Mouse (Mus musculus): ENCODE measurements around the gene Sufu.
A peak's percentile ranks its signal among the peaks of the same experiment; 100 is the strongest.

The Sufu gene

GRCm38 (mm10) chr19:46517529-46518351 is 121.0 kb downstream of the Sufu start:
- no peak for DNase-seq

GRCm38 (mm10) chr19:46518352-46518787 is 121.7 kb downstream of the Sufu start:
- DNase-seq, result no peak

- DNase-seq, result no peak
Measured at GRCm38 (mm10) chr19:46518828-46519621, 122.3 kb downstream of the Sufu start.

GRCm38 (mm10) chr19:46521698-46522097 is 125.0 kb downstream of the Sufu start:
- no peak for DNase-seq

- DNase-seq, result no peak
Measured at GRCm38 (mm10) chr19:46522433-46523044, 125.8 kb downstream of the Sufu start.

- DNase-seq, result no peak
Measured at GRCm38 (mm10) chr19:46523131-46523479, 126.4 kb downstream of the Sufu start.

- no peak for DNase-seq
Measured at GRCm38 (mm10) chr19:46523480-46524151, 126.9 kb downstream of the Sufu start.

- DNase-seq, result no peak
Measured at GRCm38 (mm10) chr19:46524152-46524544, 127.5 kb downstream of the Sufu start.

- DNase-seq, result peak; percentile 91
Measured at GRCm38 (mm10) chr19:46524601-46525321, 128.1 kb downstream of the Sufu start.

- no peak for DNase-seq
Measured at GRCm38 (mm10) chr19:46525691-46526631, 129.3 kb downstream of the Sufu start.

- DNase-seq, result no peak
Measured at GRCm38 (mm10) chr19:46527632-46528528, 131.2 kb downstream of the Sufu start.

GRCm38 (mm10) chr19:46528529-46529213 is 132.0 kb downstream of the Sufu start:
- peak; percentile 97 for DNase-seq

- no peak for DNase-seq
Measured at GRCm38 (mm10) chr19:46529601-46530448, 133.1 kb downstream of the Sufu start.

- no peak for DNase-seq
Measured at GRCm38 (mm10) chr19:46530449-46530990, 133.8 kb downstream of the Sufu start.

GRCm38 (mm10) chr19:46531071-46532030 is 134.7 kb downstream of the Sufu start:
- DNase-seq, result no peak

- DNase-seq, result peak; percentile 64
Measured at GRCm38 (mm10) chr19:46532031-46532688, 135.5 kb downstream of the Sufu start.

Measured in kidney, adult 9 months (tissue).